Mouse (Mus musculus) adrenal gland, postnatal 36 days (tissue): ENCODE measurements around the gene Gemin4. TPM values are rescaled to one million over a fixed set of nuclear protein-coding genes. Genes with fewer than 3 reads are reported as not detected.
"Not testable (repeated sequence)": the region's sequence is repeated elsewhere in the genome, so short reads cannot be mapped to it uniquely, and the experiment has no call there.

Experiments
- DNase-seq, 2 experiments: peaks; one replicate each; pipeline ENCODE4 v3.0.0; 2021; ENCODE audit warnings: mixed read lengths in 1 of 2
- total RNA-seq, 2 experiments: library from RNA; stranded (reverse); gene quantifications; 2 replicates each; pipeline ENCODE4 v1.2.3; 2021

The Gemin4 gene
- total RNA-seq, 2 experiments from 2014 or later, result 8.0 to 8.9 TPM

- DNase-seq, result peak; percentile 23 to 45
These were observed 629 bp downstream of the Gemin4 start for GRCm38 (mm10) chr11:76216681-76217389.

- DNase-seq, result no peak
These were observed 1.4 kb downstream of the Gemin4 start for GRCm38 (mm10) chr11:76216049-76216540.

- DNase-seq, result no peak
These were observed 2.5 kb downstream of the Gemin4 start for GRCm38 (mm10) chr11:76215011-76215410.

GRCm38 (mm10) chr11:76213841-76214240, 3.6 kb downstream of the Gemin4 start:
- DNase-seq, result no peak

GRCm38 (mm10) chr11:76211595-76211994, 5.9 kb downstream of the Gemin4 start:
- not testable (repeated sequence) for DNase-seq

GRCm38 (mm10) chr11:76210228-76210985, 7.1 kb downstream of the Gemin4 start:
- DNase-seq, result no peak

- DNase-seq, result no peak
These were observed 10.7 kb downstream of the Gemin4 start for GRCm38 (mm10) chr11:76206793-76207192.

- DNase-seq, result peak; percentile 93 to 96
These were observed 15.4 kb downstream of the Gemin4 start for GRCm38 (mm10) chr11:76201761-76202674.

- DNase-seq, result no peak
These were observed 20.4 kb downstream of the Gemin4 start for GRCm38 (mm10) chr11:76196977-76197469.

- no peak for DNase-seq
These were observed 21.0 kb downstream of the Gemin4 start for GRCm38 (mm10) chr11:76196275-76196976.

GRCm38 (mm10) chr11:76186908-76187307, 30.6 kb downstream of the Gemin4 start:
- no peak for DNase-seq

GRCm38 (mm10) chr11:76183745-76184144, 33.7 kb downstream of the Gemin4 start:
- no peak for DNase-seq

GRCm38 (mm10) chr11:76180146-76180540, 37.3 kb downstream of the Gemin4 start:
- DNase-seq, result no peak

- DNase-seq, result peak; percentile 94 to 95
These were observed 37.8 kb downstream of the Gemin4 start, which contains the start of the genes Vps53 and Fam57a for GRCm38 (mm10) chr11:76179495-76180145. TSS of gene Vps53 (minus strand) at chr11:76179647. TSS of gene Fam57a (plus strand) at chr11:76179671.

- peak; percentile 52 to 55 for DNase-seq
These were observed 38.6 kb downstream of the Gemin4 start for GRCm38 (mm10) chr11:76178726-76179494.

- DNase-seq, result no peak
These were observed 47.3 kb downstream of the Gemin4 start for GRCm38 (mm10) chr11:76170207-76170606.

- no peak for DNase-seq
These were observed 48.5 kb downstream of the Gemin4 start for GRCm38 (mm10) chr11:76168976-76169375.

GRCm38 (mm10) chr11:76167079-76167765, 50.2 kb downstream of the Gemin4 start:
- peak; percentile 85 to 88 for DNase-seq

- DNase-seq, result peak; percentile 44 to 51
These were observed 50.8 kb downstream of the Gemin4 start for GRCm38 (mm10) chr11:76166657-76167056.
